Mouse (Mus musculus) kidney, adult 2 months (tissue): ENCODE results near the gene Iba57.

ENCODE experiments used
- CTCF ChIP-seq: fragments of 200-500 bp; conservative IDR thresholded peaks from 2 replicates; pipeline ENCODE4 v1.5.1; 2011; ENCODE audit warnings: low read depth, mild to moderate bottlenecking, control low read depth, low read length, moderate library complexity, mixed read lengths; ENCODE audit not compliant: insufficient read depth, insufficient read length
- POLR2A ChIP-seq: fragments of 200-500 bp; IDR thresholded peaks from one replicate; pipeline ENCODE4 v1.6.1; 2011; ENCODE audit warnings: low read depth, low read length, control low read depth

DNA sequence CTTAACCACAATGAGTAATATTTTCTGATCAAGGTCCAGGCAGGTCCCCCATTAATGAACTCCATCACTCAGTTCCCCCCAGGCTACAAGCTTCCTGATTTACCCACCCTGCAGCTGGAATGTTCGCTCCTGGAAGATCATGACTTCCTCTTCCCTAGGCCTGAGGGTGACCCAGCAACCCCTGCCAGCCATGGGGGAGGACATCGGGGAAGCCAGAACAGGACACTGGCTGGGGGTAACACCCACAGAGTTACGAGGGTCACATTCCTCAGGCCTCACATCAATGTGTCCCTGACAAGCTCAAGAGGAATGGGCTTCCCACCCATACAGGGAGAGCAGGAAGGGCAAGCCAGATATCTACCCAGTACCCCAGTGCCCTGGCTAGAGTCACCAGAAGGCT lies 6.3 kb upstream of the Iba57 start:
- TF ChIP-seq CTCF (no peak), POLR2A (no peak)
